In the genomic region with DNA sequence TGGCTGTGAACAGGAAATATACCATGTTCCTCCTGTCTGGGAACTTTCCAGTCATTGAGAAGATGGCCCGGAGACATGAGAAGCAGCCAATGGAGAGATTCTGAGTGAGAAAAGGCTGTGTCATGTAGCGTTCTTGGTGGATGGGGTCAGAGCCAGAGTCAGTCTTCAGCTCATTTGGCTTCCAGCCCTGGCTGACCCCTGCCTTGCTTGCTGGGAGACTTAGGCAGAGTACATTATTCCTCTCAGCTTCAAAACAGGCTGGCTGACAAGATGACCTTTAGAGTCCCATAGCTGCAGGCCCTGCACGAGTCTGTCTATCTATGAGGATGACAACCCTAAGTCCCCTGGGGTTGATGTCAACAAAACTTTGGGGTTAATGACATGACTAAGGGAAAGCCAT, we compare ENCODE assay signal across 14 mouse cellular contexts.
DNase-seq lines count a peak whose midpoint lies in the region; ATAC-seq and TF ChIP-seq lines count a peak whose summit lies in the region.
"Had no signal": no experiment of that assay in that cellular context is flagged by ENCODE, and none has a peak within 500 bp of the region (broad histone marks: within the 10 kb centered on the region; RNA-seq: fewer than 3 reads in every experiment).

No protein-coding gene starts in this region.

- WGBS in heart, embryonic 15.5 days: 54% methylated on average over 3 of the region's 3 CpGs
- WGBS in heart, adult 2 months: 39% methylated on average over 3 of the region's 3 CpGs
- WGBS in liver, adult 2 months: 79% methylated on average over 3 of the region's 3 CpGs
- WGBS in liver, embryonic 11.5 days: 77% methylated on average over 3 of the region's 3 CpGs
- 88% methylated on average over 3 of the region's 3 CpGs for WGBS in forebrain, embryonic 12.5 days

- TF ChIP-seq RAD21 in CH12.LX (IDR thresholded peaks at IDR 0.05; ENCODE audit: low read depth, low read length): no peak

- dilution Hi-C loops in CH12.LX (cut with MboI; ENCODE audit: extremely low pct_ligation_motif_present, extremely low pct_unique_long_range_greater_than_20kb, low sequenced_read_pairs): no loop called here

- no peak; the same call in 1 of the 2 replicates for ATAC-seq in heart, embryonic 15.5 days (replicated peaks; ENCODE audit: insufficient number of reproducible peaks, insufficient read depth, low FRiP score, low read depth)
- no peak for ATAC-seq in liver, embryonic 11.5 days (replicated peaks; ENCODE audit: low FRiP score)
- ATAC-seq in forebrain, embryonic 12.5 days (ENCODE audit: low FRiP score): no peak
- no peak for ATAC-seq in inflammation-experienced regulatory T-cells, adult 6 months
- ATAC-seq: forebrain, embryonic 14.5 days had no signal

- H3K9me3 ChIP-seq in heart, embryonic 15.5 days (replicated peaks): no peaks in the 10 kb centered on the region
- no peaks in the 10 kb centered on the region for H3K9me3 ChIP-seq in liver, embryonic 11.5 days (ENCODE audit: control insufficient read depth, low read length)
- no peaks in the 10 kb centered on the region for H3K9me3 ChIP-seq in CH12.LX (replicated peaks; ENCODE audit: low read length)
- H3K9me3 ChIP-seq in forebrain, embryonic 12.5 days: no peaks in the 10 kb centered on the region
- H3K9me3 ChIP-seq: neural tube, embryonic 13.5 days had no signal

- in situ Hi-C loops in CH12.LX (cut with MboI; ENCODE audit: low pct_ligation_motif_present, low pct_unique_long_range_greater_than_20kb, low sequenced_read_pairs): no loop called here

- peaks cover 29% of the 10 kb centered on the region for H3K4me1 ChIP-seq in heart, embryonic 15.5 days (replicated peaks)
- H3K4me1 ChIP-seq in heart, adult 2 months (ENCODE audit: control insufficient read depth, insufficient read depth, low read length): peaks cover 9% of the 10 kb centered on the region
- no peaks in the 10 kb centered on the region for H3K4me1 ChIP-seq in liver, adult 2 months (ENCODE audit: control insufficient read depth, insufficient read depth, low read length)
- peaks cover 13% of the 10 kb centered on the region for H3K4me1 ChIP-seq in liver, embryonic 11.5 days (replicated peaks; ENCODE audit: control insufficient read depth, insufficient read depth, low read length)
- peaks cover 0 to 14% of the 10 kb centered on the region in 2 experiments; a peak in 2 of 4 replicates for H3K4me1 ChIP-seq in CH12.LX (ENCODE audit: control insufficient read depth in 1 of 2, insufficient read depth in 2 of 2)
- H3K4me1 ChIP-seq in forebrain, embryonic 12.5 days: peaks cover 7% of the 10 kb centered on the region; the same call in 1 of the 2 replicates

- H3K27ac ChIP-seq in heart, embryonic 15.5 days: peak overlapping the region; percentile 6; the same call in 1 of the 2 replicates
- no peak overlapping the region for H3K27ac ChIP-seq in heart, adult 2 months
- H3K27ac ChIP-seq in liver, adult 2 months (replicated peaks; ENCODE audit: insufficient read depth, low read depth, low read length): no peak overlapping the region
- no peak overlapping the region for H3K27ac ChIP-seq in liver, embryonic 11.5 days (ENCODE audit: low read depth, low read length)
- H3K27ac ChIP-seq in CH12.LX (ENCODE audit: insufficient read depth, low read depth): no peak overlapping the region
- H3K27ac ChIP-seq in forebrain, embryonic 12.5 days: no peak overlapping the region
- H3K27ac ChIP-seq: kidney, postnatal 0 days; neural tube, embryonic 13.5 days had no signal

- H3K27me3 ChIP-seq in heart, embryonic 15.5 days: no peaks in the 10 kb centered on the region
- no peaks in the 10 kb centered on the region for H3K27me3 ChIP-seq in heart, adult 2 months (ENCODE audit: control insufficient read depth, insufficient read depth, low read length)
- no peaks in the 10 kb centered on the region for H3K27me3 ChIP-seq in liver, adult 2 months (ENCODE audit: control insufficient read depth, insufficient read depth, low read length)
- no peaks in the 10 kb centered on the region for H3K27me3 ChIP-seq in liver, embryonic 11.5 days (replicated peaks; ENCODE audit: control insufficient read depth, insufficient read depth, low read length)
- no peaks in the 10 kb centered on the region for H3K27me3 ChIP-seq in CH12.LX (replicated peaks)
- no peaks in the 10 kb centered on the region for H3K27me3 ChIP-seq in forebrain, embryonic 12.5 days
- H3K27me3 ChIP-seq: neural tube, embryonic 13.5 days had no signal

- no peak for DNase-seq in heart, adult 2 months
- peak; percentile 6 for DNase-seq in liver, adult 2 months (ENCODE audit: extremely low read depth, low read depth, low spot score)
- DNase-seq in liver, embryonic 11.5 days (ENCODE audit: low spot score): no peak
- DNase-seq in CH12.LX (ENCODE audit: extremely low read depth): peak; percentile 55
- peak; percentile 28 for DNase-seq in NIH3T3 (ENCODE audit: low read depth)
- DNase-seq: liver; right cerebral cortex, postnatal 25 days; thymus, postnatal 36 days had no signal

- no peak overlapping the region for H3K9ac ChIP-seq in heart, embryonic 15.5 days
- H3K9ac ChIP-seq in heart, adult 2 months (ENCODE audit: low read depth, low read length): no peak overlapping the region
- H3K9ac ChIP-seq in liver, adult 2 months (ENCODE audit: low read depth, low read length): no peak overlapping the region
- H3K9ac ChIP-seq in liver, embryonic 11.5 days (ENCODE audit: low read depth, low read length): no peak overlapping the region
- no peak overlapping the region for H3K9ac ChIP-seq in CH12.LX (ENCODE audit: insufficient read depth, low read depth)
- no peak overlapping the region for H3K9ac ChIP-seq in forebrain, embryonic 12.5 days
- H3K9ac ChIP-seq: neural tube, embryonic 13.5 days had no signal

- no peak overlapping the region for H3K4me2 ChIP-seq in heart, embryonic 15.5 days
- H3K4me2 ChIP-seq in liver, embryonic 11.5 days: no peak overlapping the region
- no peak overlapping the region for H3K4me2 ChIP-seq in CH12.LX (ENCODE audit: insufficient read depth, low read depth, poor library complexity, severe bottlenecking)
- H3K4me2 ChIP-seq in forebrain, embryonic 12.5 days: no peak overlapping the region
- H3K4me2 ChIP-seq: neural tube, embryonic 13.5 days had no signal

- intact Hi-C loops in heart, adult 2 months (cut with DNase I): no loop called here

- no peak overlapping the region for H3K4me3 ChIP-seq in heart, embryonic 15.5 days
- H3K4me3 ChIP-seq in heart, adult 2 months: no peak overlapping the region
- no peak overlapping the region for H3K4me3 ChIP-seq in liver, adult 2 months (ENCODE audit: insufficient read depth, low read depth, low read length)
- H3K4me3 ChIP-seq in liver, embryonic 11.5 days (ENCODE audit: low read depth, low read length): no peak overlapping the region
- no peak overlapping the region for H3K4me3 ChIP-seq in CH12.LX (replicated peaks in 1 of 3; ENCODE audit: low read depth in 2 of 3, low read length in 2 of 3, poor library complexity in 1 of 3)
- no peak overlapping the region for H3K4me3 ChIP-seq in forebrain, embryonic 12.5 days (replicated peaks)
- H3K4me3 ChIP-seq: neural tube, embryonic 13.5 days had no signal

- TF ChIP-seq CTCF in heart, adult 2 months (IDR thresholded peaks at IDR 0.05): no peak
- TF ChIP-seq CTCF in liver, adult 2 months (IDR thresholded peaks at IDR 0.05; ENCODE audit: low read depth, low read length): no peak
- TF ChIP-seq CTCF in CH12.LX (conservative IDR thresholded peaks at IDR 0.05 in 1 of 2, IDR thresholded peaks at IDR 0.05 in 1 of 2; ENCODE audit: low read depth in 2 of 2, low read length in 2 of 2): no peak

- H3K79me2 ChIP-seq in heart, adult 2 months (replicated peaks; ENCODE audit: control insufficient read depth, insufficient read depth, low read length): no peaks in the 10 kb centered on the region; the same call in none of the 2 replicates
- H3K79me2 ChIP-seq in liver, adult 2 months (ENCODE audit: control insufficient read depth, insufficient read depth, low read length): no peaks in the 10 kb centered on the region
- H3K79me2 ChIP-seq in CH12.LX (replicated peaks; ENCODE audit: control insufficient read depth, extremely low read depth, insufficient read depth, poor library complexity, severe bottlenecking): no peaks in the 10 kb centered on the region

- no peaks in the 10 kb centered on the region for H3K36me3 ChIP-seq in heart, embryonic 15.5 days
- H3K36me3 ChIP-seq in heart, adult 2 months (ENCODE audit: control insufficient read depth, insufficient read depth, low read length): peaks cover 7% of the 10 kb centered on the region
- H3K36me3 ChIP-seq in liver, adult 2 months (ENCODE audit: control insufficient read depth, insufficient read depth, low read length): no peaks in the 10 kb centered on the region
- H3K36me3 ChIP-seq in liver, embryonic 11.5 days (ENCODE audit: control insufficient read depth, insufficient read depth, low read length): no peaks in the 10 kb centered on the region
- peaks cover 27 to 78% of the 10 kb centered on the region in 2 experiments for H3K36me3 ChIP-seq in CH12.LX (replicated peaks in 1 of 2; ENCODE audit: control insufficient read depth in 1 of 2, insufficient read depth in 1 of 2, low read length in 1 of 2)
- peaks cover 22% of the 10 kb centered on the region for H3K36me3 ChIP-seq in forebrain, embryonic 12.5 days (replicated peaks)

- no peak for TF ChIP-seq POLR2A in heart, adult 2 months (IDR thresholded peaks at IDR 0.05; ENCODE audit: insufficient read depth, low read depth, low read length)
- TF ChIP-seq POLR2A in liver, adult 2 months (IDR thresholded peaks at IDR 0.05; ENCODE audit: extremely low read depth, insufficient read depth, low read length): no peak
- TF ChIP-seq POLR2A in CH12.LX (IDR thresholded peaks at IDR 0.05; ENCODE audit: low read depth, low read length): no peak

- no peak for TF ChIP-seq EP300 in heart, adult 2 months (IDR thresholded peaks at IDR 0.05; ENCODE audit: insufficient read depth, low read depth, low read length)
- TF ChIP-seq EP300 in CH12.LX (IDR thresholded peaks at IDR 0.05; ENCODE audit: low read length): no peak

TF ChIP-seq in CH12.LX, 34 proteins besides CTCF, POLR2A, EP300 and RAD21:
- TF ChIP-seq NRF1 (IDR thresholded peaks at IDR 0.05; ENCODE audit: low read depth, low read length): no peak
- peak; percentile 35; the same call in 1 of the 2 replicates for TF ChIP-seq BHLHE40 (IDR thresholded peaks at IDR 0.05; ENCODE audit: low read depth, low read length)
- TF ChIP-seq USF2 (conservative IDR thresholded peaks at IDR 0.05; ENCODE audit: low read depth, low read length): no peak
- TF ChIP-seq MAFK (IDR thresholded peaks at IDR 0.05; ENCODE audit: insufficient replicate concordance, low read length): no peak
- no peak for TF ChIP-seq MXI1 (IDR thresholded peaks at IDR 0.05; ENCODE audit: low read depth, low read length)
- TF ChIP-seq GABPA (IDR thresholded peaks at IDR 0.05; ENCODE audit: insufficient replicate concordance, low read depth, low read length): no peak
- peak; percentile 25; the same call in 1 of the 2 replicates for TF ChIP-seq ETS1 (conservative IDR thresholded peaks at IDR 0.05; ENCODE audit: low read depth, low read length)

Comparison
In these comparisons a context has a peak if more than half of its experiments do, and no peak if none do; other contexts are left out.
1. DNase-seq: peak in liver, adult 2 months (single experiment), CH12.LX (single experiment) and NIH3T3 (single experiment); none in heart, adult 2 months (0 of 2) and liver, embryonic 11.5 days (single experiment).